Mouse (Mus musculus) erythroblast, embryonic 14.5 days (primary cell): Measurements from ENCODE around the gene Tmem170. TPM values are rescaled to one million over a fixed set of nuclear protein-coding genes. Genes with fewer than 3 reads are reported as not detected.

Source experiments
- H3K27me3 ChIP-seq: 2 replicates; pipeline ENCODE4 v1.6.1; 2012; ENCODE audit warnings: inconsistent platforms; ENCODE audit not compliant: control insufficient read depth
- H3K36me3 ChIP-seq: 2 replicates; pipeline ENCODE4 v1.6.1; 2012; ENCODE audit warnings: mild to moderate bottlenecking, inconsistent platforms; ENCODE audit not compliant: control insufficient read depth
- H3K4me1 ChIP-seq: 2 replicates; pipeline ENCODE4 v1.6.1; 2012; ENCODE audit warnings: inconsistent platforms; ENCODE audit not compliant: control insufficient read depth
- H3K4me3 ChIP-seq: replicated peaks from 2 replicates; pipeline ENCODE3; 2012; ENCODE audit warnings: moderate library complexity, mild to moderate bottlenecking, inconsistent platforms
- H3K9me3 ChIP-seq: 2 replicates; pipeline ENCODE4 v1.6.1; 2012; ENCODE audit warnings: low read length, inconsistent platforms, mixed read lengths; ENCODE audit not compliant: control insufficient read depth
- GATA1 ChIP-seq: IDR thresholded peaks from 2 replicates; pipeline ENCODE4 v1.6.1; 2012; ENCODE audit warnings: low read length, inconsistent platforms, mixed read lengths
- TAL1 ChIP-seq: IDR thresholded peaks from 3 replicates; pipeline ENCODE4 v1.6.1; 2012; ENCODE audit warnings: low read length, inconsistent platforms, mixed read lengths
- polyA plus RNA-seq: library from polyadenylated mRNA; stranded (reverse); fragments of >175 nt; gene quantifications from 2 replicates; pipeline ENCODE4 v1.2.3, GENCODE M21; 2012

The Tmem170 gene
- polyA plus RNA-seq, result 0.07 and 0.08 TPM in 2 replicates

GRCm38 (mm10) chr8:111876355-111876948, at the start of gene Tmem170:
Gene Tmem170, minus strand, starts transcription at chr8:111876750.
- H3K36me3 ChIP-seq, result peaks cover 8% of the 10 kb centered on the region
- peaks cover 23% of the 10 kb centered on the region for H3K4me1 ChIP-seq
- peaks cover 3% of the 10 kb centered on the region; the same call in 1 of the 2 replicates for H3K9me3 ChIP-seq
- TF ChIP-seq TAL1 (no peak), GATA1 (no peak)
- peak within 1 kb of the TSS; percentile 85 for H3K4me3 ChIP-seq
- H3K27me3 ChIP-seq, result no peaks in the 10 kb centered on the region

- Histone ChIP-seq H3K36me3 (peaks cover 3% of the 10 kb centered on the region), H3K27me3 (no peaks in the 10 kb centered on the region), H3K4me1 (peaks cover 56% of the 10 kb centered on the region), H3K4me3 (no peak overlapping the region), H3K9me3 (no peaks in the 10 kb centered on the region)
- TF ChIP-seq TAL1 (no peak), GATA1 (no peak)
Observed at GRCm38 (mm10) chr8:111924976-111925375, 48.4 kb upstream of the Tmem170 start.

- H3K36me3 ChIP-seq, result no peaks in the 10 kb centered on the region; the same call in 1 of the 2 replicates
- no peak overlapping the region for H3K4me3 ChIP-seq
- TF ChIP-seq TAL1 (no peak), GATA1 (no peak)
- H3K27me3 ChIP-seq, result no peaks in the 10 kb centered on the region
- peaks cover 41% of the 10 kb centered on the region for H3K4me1 ChIP-seq
- no peaks in the 10 kb centered on the region for H3K9me3 ChIP-seq
Observed at GRCm38 (mm10) chr8:111923383-111923804, 46.8 kb upstream of the Tmem170 start.

DNA sequence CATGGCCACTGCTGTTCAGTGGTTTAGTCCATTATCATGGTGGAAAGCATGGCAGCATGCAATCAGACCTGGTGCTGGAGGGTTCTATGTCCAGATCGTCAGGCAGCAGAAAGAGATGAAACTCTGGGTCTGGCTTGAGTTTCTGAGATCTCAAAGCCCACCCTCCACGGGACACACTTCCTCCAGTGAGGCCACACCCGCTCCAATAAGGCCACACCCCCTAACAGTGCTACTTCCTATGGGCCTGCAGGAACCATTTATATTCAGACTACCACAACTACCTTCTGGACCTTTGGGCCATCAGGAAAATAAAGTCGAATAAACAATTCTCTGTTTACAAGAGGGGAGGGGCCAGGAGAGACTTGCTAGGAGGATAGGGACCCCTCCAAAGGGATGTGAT, 44.4 kb upstream of the Tmem170 start:
- H3K4me3 ChIP-seq, result no peak overlapping the region

DNA sequence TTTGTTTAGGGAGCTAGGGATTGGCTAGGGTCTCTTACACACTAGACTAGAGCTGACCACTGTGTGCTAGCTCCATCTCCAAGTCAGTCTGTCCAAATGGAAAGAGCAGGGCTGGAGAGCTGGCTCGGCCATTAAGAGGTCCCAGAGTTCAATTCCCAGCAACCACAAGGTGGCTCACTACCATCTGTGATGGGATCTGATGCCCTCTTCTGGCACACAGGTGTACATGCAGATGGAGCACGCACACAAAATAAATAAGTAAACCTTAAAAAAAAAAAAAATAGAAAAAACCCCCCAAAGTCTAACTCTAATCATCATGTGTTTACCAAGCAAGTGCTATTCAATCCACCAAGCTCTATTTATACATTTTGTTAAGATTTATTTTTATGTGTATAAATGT, 43.1 kb upstream of the Tmem170 start:
- Histone ChIP-seq H3K4me3 (no peak overlapping the region), H3K4me1 (peaks cover 15% of the 10 kb centered on the region), H3K9me3 (no peaks in the 10 kb centered on the region), H3K27me3 (no peaks in the 10 kb centered on the region; the same call in 1 of the 2 replicates), H3K36me3 (no peaks in the 10 kb centered on the region; the same call in 1 of the 2 replicates)
- TF ChIP-seq TAL1, result no peak
- no peak for TF ChIP-seq GATA1

More for the DNA sequence above, 44.4 kb upstream of the Tmem170 start:
- peaks cover 27% of the 10 kb centered on the region for H3K4me1 ChIP-seq
- H3K9me3 ChIP-seq, result no peaks in the 10 kb centered on the region
- TF ChIP-seq TAL1 (no peak), GATA1 (no peak)
- no peaks in the 10 kb centered on the region; the same call in 1 of the 2 replicates for H3K36me3 ChIP-seq
- no peaks in the 10 kb centered on the region; the same call in 1 of the 2 replicates for H3K27me3 ChIP-seq

DNA sequence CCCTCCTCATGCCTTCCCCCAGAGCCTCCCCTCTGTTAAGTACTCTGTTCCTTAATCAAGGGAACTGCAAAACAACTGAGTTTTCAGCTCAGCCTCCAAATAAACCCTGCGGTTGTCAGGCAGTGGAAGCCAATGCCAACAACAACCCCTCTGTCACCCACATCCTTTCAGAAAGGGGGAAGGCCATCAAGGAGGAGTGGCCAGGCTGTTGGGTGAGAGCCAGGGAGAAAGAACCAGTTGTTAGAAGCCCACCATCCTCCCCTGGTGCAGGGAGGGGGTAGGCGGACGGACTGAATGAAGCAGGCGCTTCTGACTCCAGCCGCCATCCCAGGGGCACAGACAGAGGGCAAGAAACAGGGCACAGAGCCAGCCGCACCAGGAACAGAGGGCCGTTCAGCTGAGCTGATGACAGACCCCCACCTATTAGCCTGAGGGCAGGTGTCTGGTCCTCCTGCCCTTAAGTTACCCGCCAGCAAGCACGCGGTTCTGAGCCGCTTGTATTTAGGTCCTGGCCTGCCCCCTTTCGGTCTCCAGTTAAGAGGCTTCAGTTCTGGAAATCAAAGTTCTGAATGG, 36.4 kb upstream of the Tmem170 start:
- Histone ChIP-seq H3K36me3 (no peaks in the 10 kb centered on the region; the same call in 1 of the 2 replicates), H3K4me1 (no peaks in the 10 kb centered on the region), H3K27me3 (peaks cover 48% of the 10 kb centered on the region), H3K9me3 (no peaks in the 10 kb centered on the region; the same call in 1 of the 2 replicates), H3K4me3 (no peak overlapping the region)
- TF ChIP-seq TAL1, result no peak
- TF ChIP-seq GATA1, result no peak

- Histone ChIP-seq H3K4me3 (no peak overlapping the region), H3K36me3 (no peaks in the 10 kb centered on the region), H3K4me1 (no peaks in the 10 kb centered on the region), H3K27me3 (peaks cover 51% of the 10 kb centered on the region), H3K9me3 (no peaks in the 10 kb centered on the region; the same call in 1 of the 2 replicates)
- TF ChIP-seq TAL1 (no peak), GATA1 (no peak)
Observed at GRCm38 (mm10) chr8:111911572-111911971, 35.0 kb upstream of the Tmem170 start.

DNA sequence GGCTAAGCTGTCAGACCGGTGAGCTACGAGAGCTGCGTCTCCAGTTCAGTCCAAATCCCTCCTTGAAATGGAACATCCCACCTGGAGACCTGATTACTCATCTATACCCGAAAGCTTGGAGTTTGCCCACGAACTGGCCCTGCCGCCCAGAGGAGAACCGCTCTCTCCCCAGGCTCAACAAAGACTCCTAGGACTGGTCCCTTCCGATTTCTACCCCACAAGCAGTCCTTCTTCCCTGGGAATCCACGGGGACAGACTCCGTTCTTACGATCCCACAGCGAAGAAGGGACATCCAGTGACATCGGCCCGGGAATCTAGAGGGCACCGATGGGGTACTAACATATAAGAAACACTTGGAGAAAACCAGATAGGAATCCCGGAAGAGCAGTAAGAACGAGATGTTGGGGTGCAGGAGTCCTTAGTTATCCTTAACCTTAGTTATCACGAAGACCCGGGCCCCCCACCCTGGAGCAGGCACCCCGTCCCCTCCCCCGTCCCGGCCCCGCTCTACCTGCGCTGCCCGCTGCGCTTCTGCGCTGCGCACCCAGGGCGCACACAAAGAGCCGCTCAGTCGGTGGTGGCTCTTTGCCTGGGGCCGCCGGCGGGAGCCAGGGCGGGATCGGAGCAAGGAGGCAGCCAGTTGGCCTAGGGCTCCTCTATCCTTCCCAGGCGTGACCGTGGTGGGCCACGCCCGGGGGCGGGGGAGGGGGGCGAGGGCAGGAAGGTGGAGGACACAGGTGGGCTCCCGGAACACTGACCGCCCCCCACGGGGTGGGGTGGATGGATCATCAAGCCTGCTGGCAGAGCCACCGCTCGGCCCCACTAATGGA, 33.3 kb upstream of the Tmem170 start, which contains the start of gene Chst5:
Gene Chst5 (minus strand): TSS at position 827 of the 830 bp plus-strand sequence.
- H3K9me3 ChIP-seq, result no peaks in the 10 kb centered on the region; the same call in 1 of the 2 replicates
- no peaks in the 10 kb centered on the region for H3K36me3 ChIP-seq
- H3K27me3 ChIP-seq, result peaks cover 51% of the 10 kb centered on the region
- no peaks in the 10 kb centered on the region for H3K4me1 ChIP-seq
- no peak for TF ChIP-seq TAL1
- H3K4me3 ChIP-seq, result no peak within 1 kb of the TSS
